Comparison of ENCODE assay signal across 8 mouse cellular contexts in the genomic region with DNA sequence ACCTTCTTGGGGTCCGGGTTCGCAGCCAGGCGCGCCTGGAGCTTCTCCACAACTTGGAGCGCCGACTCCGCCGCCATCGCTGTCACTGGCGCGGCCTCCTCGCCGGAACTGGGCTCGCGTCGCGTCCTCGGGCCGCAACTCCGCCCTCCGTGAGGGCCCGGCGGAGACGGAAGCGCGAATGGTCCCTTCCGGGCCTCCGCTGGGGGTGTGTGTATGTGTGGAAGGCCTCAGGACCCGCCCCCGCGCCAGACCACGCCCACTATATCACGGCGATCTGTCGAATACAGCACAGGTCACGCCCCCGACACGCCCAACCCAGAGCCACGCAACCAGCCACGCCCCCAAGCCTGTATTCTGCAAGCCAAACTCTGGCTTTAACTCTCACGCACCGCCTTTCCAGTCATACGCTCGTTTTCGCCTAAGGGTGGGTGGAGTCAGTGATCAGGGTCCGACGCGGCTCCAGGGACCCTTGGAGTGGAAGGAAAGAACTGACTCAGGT. TPM values are rescaled to one million over a fixed set of nuclear protein-coding genes. Genes with fewer than 3 reads are reported as not detected.
A peak's percentile ranks its signal among the peaks of the same experiment; 100 is the strongest.
DNase-seq lines count a peak whose midpoint lies in the region; ATAC-seq lines count a peak whose summit lies in the region.

A gene (minus strand): TSS at position 215 of the 499 bp plus-strand sequence.

- H3K27me3 ChIP-seq in lung, embryonic 16.5 days (ENCODE audit: control insufficient read depth, insufficient read depth, low read depth, low read length) = no peaks in the 10 kb centered on the region

- H3K4me2 ChIP-seq in lung, embryonic 16.5 days (ENCODE audit: low read depth, low read length) = peak within 1 kb of the TSS; percentile 97

- H3K9me3 ChIP-seq in lung, embryonic 16.5 days (ENCODE audit: control insufficient read depth, low read length) = no peaks in the 10 kb centered on the region

- DNase-seq in MEL-GATA-1-ER (ENCODE audit: extremely low read depth, low read depth) = peak; percentile 95
- peak; percentile 99 for DNase-seq in cerebellum, adult 8-10 months
- peak; percentile 99 for DNase-seq in forelimb bud, embryonic 11.5 days (ENCODE audit: low read depth, low spot score)
- peak; percentile 98 for DNase-seq in layer of hippocampus, adult 9-10 months (ENCODE audit: low spot score)
- peak; percentile 92 for DNase-seq in ovary, postnatal 10 days (ENCODE audit: low spot score)
- peak; percentile 100 for DNase-seq in thymus, postnatal 10 days (ENCODE audit: low spot score in 2 of 2)

- under 1% methylated on average over 48 of the region's 48 CpGs for WGBS in lung, embryonic 16.5 days

- peak within 1 kb of the TSS; percentile 65 for H3K27ac ChIP-seq in lung, embryonic 16.5 days (ENCODE audit: low read length)

- peak within 1 kb of the TSS; percentile 95 for H3K9ac ChIP-seq in lung, embryonic 16.5 days (ENCODE audit: low read length)

- H3K4me3 ChIP-seq in lung, embryonic 16.5 days (ENCODE audit: low read length) = peak within 1 kb of the TSS; percentile 82

- peak; percentile 99 for ATAC-seq in hematopoietic stem cell, adult 5-6 weeks (replicated peaks in 1 of 2; ENCODE audit: insufficient read depth in 1 of 2, low FRiP score in 2 of 2, low TSS enrichment in 1 of 2, low read depth in 1 of 2, poor library complexity in 2 of 2, severe bottlenecking in 2 of 2)
- ATAC-seq in lung, embryonic 16.5 days (ENCODE audit: low read depth) = peak; percentile 100

- no peaks in the 10 kb centered on the region for H3K36me3 ChIP-seq in lung, embryonic 16.5 days (ENCODE audit: control insufficient read depth, insufficient read depth, low read length)

- H3K4me1 ChIP-seq in lung, embryonic 16.5 days (replicated peaks; ENCODE audit: control insufficient read depth, insufficient read depth, low read length) = peaks cover 5% of the 10 kb centered on the region; the same call in 1 of the 2 replicates

RNA-seq across cellular contexts. Expression of the gene that starts here (rescaled TPM):
- total RNA-seq in hematopoietic stem cell, adult 5-6 weeks (2017) = 43.3 and 49.1 TPM in 2 replicates
- 40.8 and 41.0 TPM in 2 replicates for polyA plus RNA-seq in lung, embryonic 16.5 days (2015; fragmentation: Nextera tagmentation; extraction: Ambion mirVana)

Comparison
In these comparisons a context has a peak if more than half of its experiments do, and no peak if none do; other contexts are left out.
1. Peak in every context shown above with its lines: DNase-seq, ATAC-seq, H3K4me3 ChIP-seq and H3K27ac ChIP-seq.